Comparison of ENCODE assay signal across 10 mouse cellular contexts in the genomic region with DNA sequence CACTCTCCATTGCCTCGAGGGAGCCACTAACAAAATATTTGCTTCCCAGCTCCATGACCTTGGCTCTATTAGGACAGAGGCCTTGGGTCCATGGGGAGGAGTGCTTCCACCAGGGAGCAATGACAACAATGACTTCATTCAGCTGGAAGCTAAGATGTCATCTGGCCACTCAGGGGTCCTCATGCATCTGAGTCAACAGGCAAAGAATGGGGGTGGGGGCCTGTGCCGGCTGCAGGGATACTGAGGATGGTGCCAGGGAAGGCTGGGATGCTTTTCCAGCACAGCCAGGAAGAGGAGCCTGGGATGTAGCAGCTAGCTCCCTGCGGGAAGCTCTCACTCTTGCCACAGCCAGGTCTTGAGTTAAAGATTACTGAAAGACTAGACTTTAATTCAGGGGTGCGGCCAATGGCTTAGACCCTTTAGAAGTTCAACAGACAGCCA. TPM values are rescaled to one million over a fixed set of nuclear protein-coding genes. Genes with fewer than 3 reads are reported as not detected.
DNase-seq lines count a peak whose midpoint lies in the region; ATAC-seq and TF ChIP-seq lines count a peak whose summit lies in the region.
"Had no signal": no experiment of that assay in that cellular context is flagged by ENCODE, and none has a peak within 500 bp of the region (broad histone marks: within the 10 kb centered on the region; RNA-seq: fewer than 3 reads in every experiment).

No protein-coding gene starts in this region.

- H3K9me3 ChIP-seq in heart, embryonic 13.5 days: no peaks in the 10 kb centered on the region
- no peaks in the 10 kb centered on the region for H3K9me3 ChIP-seq in liver, embryonic 15.5 days (replicated peaks)
- H3K9me3 ChIP-seq: embryonic facial prominence, embryonic 15.5 days had no signal

- H3K4me1 ChIP-seq in heart, embryonic 13.5 days: peaks cover 53% of the 10 kb centered on the region
- H3K4me1 ChIP-seq in liver, embryonic 15.5 days (replicated peaks): no peaks in the 10 kb centered on the region

- H3K27me3 ChIP-seq in heart, embryonic 13.5 days (replicated peaks): no peaks in the 10 kb centered on the region
- H3K27me3 ChIP-seq in liver, embryonic 15.5 days: no peaks in the 10 kb centered on the region
- H3K27me3 ChIP-seq: embryonic facial prominence, embryonic 15.5 days had no signal

- no peak overlapping the region for H3K27ac ChIP-seq in layer of hippocampus, adult 2 months
- 0 out of 2 replicates have a peak overlapping the region, but pooled peaks have one; percentile 48 for H3K27ac ChIP-seq in heart, embryonic 13.5 days (replicated peaks)
- peak overlapping the region; percentile 38; the same call in 1 of the 2 replicates for H3K27ac ChIP-seq in liver, embryonic 15.5 days (replicated peaks)
- H3K27ac ChIP-seq: embryonic facial prominence, embryonic 15.5 days; heart, adult 2 months had no signal

- no peaks in the 10 kb centered on the region for H3K36me3 ChIP-seq in heart, embryonic 13.5 days
- H3K36me3 ChIP-seq in liver, embryonic 15.5 days (replicated peaks): no peaks in the 10 kb centered on the region
- H3K36me3 ChIP-seq: embryonic facial prominence, embryonic 15.5 days had no signal

- H3K4me2 ChIP-seq in heart, embryonic 13.5 days: no peak overlapping the region
- no peak overlapping the region for H3K4me2 ChIP-seq in liver, embryonic 15.5 days
- H3K4me2 ChIP-seq: embryonic facial prominence, embryonic 15.5 days had no signal

- no peak for TF ChIP-seq CTCF in layer of hippocampus, adult 2 months (conservative IDR thresholded peaks at IDR 0.05)

- ATAC-seq in heart, embryonic 13.5 days (ENCODE audit: extremely low read depth, insufficient number of reproducible peaks, low FRiP score, low TSS enrichment): no peak
- ATAC-seq in liver, embryonic 15.5 days (ENCODE audit: insufficient read depth): peak; percentile 50
- ATAC-seq: midbrain, embryonic 16.5 days had no signal

- H3K9ac ChIP-seq in heart, embryonic 13.5 days: no peak overlapping the region
- no peak overlapping the region for H3K9ac ChIP-seq in liver, embryonic 15.5 days
- H3K9ac ChIP-seq: embryonic facial prominence, embryonic 15.5 days had no signal

- H3K4me3 ChIP-seq in layer of hippocampus, adult 2 months: no peak overlapping the region
- H3K4me3 ChIP-seq in heart, embryonic 13.5 days: no peak overlapping the region
- no peak overlapping the region for H3K4me3 ChIP-seq in liver, embryonic 15.5 days (replicated peaks)
- H3K4me3 ChIP-seq: embryonic facial prominence, embryonic 15.5 days; heart, adult 2 months had no signal

- peak; percentile 25 for DNase-seq in layer of hippocampus, adult 9-11 months
- no peak for DNase-seq in layer of hippocampus, adult 2 months (ENCODE audit: low spot score in 2 of 2)
- peak; percentile 63 to 68 for DNase-seq in adrenal gland, postnatal 36 days
- no peak for DNase-seq in left cerebral cortex, adult 11 months (ENCODE audit: low spot score)
- DNase-seq in frontal cortex, postnatal 36 days (ENCODE audit: low spot score in 2 of 2): no peak

- WGBS in heart, embryonic 13.5 days: 29% methylated on average over 4 of the region's 4 CpGs
- 30% methylated on average over 4 of the region's 4 CpGs for WGBS in liver, embryonic 15.5 days (ENCODE audit: insufficient replicate concordance)

RNA-seq across cellular contexts. Expression of a gene that starts 54.8 kb away (rescaled TPM):
- 100 to 1,000 TPM; 106 to 114 TPM for total RNA-seq in layer of hippocampus, adult 2 months (2021)
- total RNA-seq in adrenal gland, postnatal 36 days (2021): 100 to 1,000 TPM in 1 of 2 experiments, 10 to 100 TPM in 1; 67.3 to 109 TPM
- 54.6 and 59.0 TPM in 2 replicates for polyA plus RNA-seq in heart, embryonic 13.5 days (2015; fragmentation: Nextera tagmentation; extraction: Ambion mirVana)
- polyA plus RNA-seq in liver, embryonic 15.5 days (2015; fragmentation: Nextera tagmentation; extraction: Ambion mirVana): 9.5 TPM in 2 replicates

RNA-seq across cellular contexts. Expression of a gene that starts 56.1 kb away (rescaled TPM):
- 10 to 100 TPM; 18.4 to 22.1 TPM for total RNA-seq in layer of hippocampus, adult 2 months (2021)
- total RNA-seq in adrenal gland, postnatal 36 days (2021): 1 to 10 TPM; 3.0 to 5.5 TPM
- polyA plus RNA-seq in heart, embryonic 13.5 days (2015; fragmentation: Nextera tagmentation; extraction: Ambion mirVana): 4.4 and 4.7 TPM in 2 replicates
- 0.16 and 0.28 TPM in 2 replicates for polyA plus RNA-seq in liver, embryonic 15.5 days (2015; fragmentation: Nextera tagmentation; extraction: Ambion mirVana)

Comparison
In these comparisons a context has a peak if more than half of its experiments do, and no peak if none do; other contexts are left out.
1. DNase-seq: peak in layer of hippocampus, adult 9-11 months (single experiment) and adrenal gland, postnatal 36 days (2 of 2); none in layer of hippocampus, adult 2 months (0 of 2), left cerebral cortex, adult 11 months (single experiment) and frontal cortex, postnatal 36 days (0 of 2).